Mouse (Mus musculus): Measurements from ENCODE around the gene Mgrn1. TPM values are rescaled to one million over a fixed set of nuclear protein-coding genes. Genes with fewer than 3 reads are reported as not detected.

Gene Mgrn1
- polyA plus RNA-seq, 2 experiments = 87.7 to 101 TPM

DNA sequence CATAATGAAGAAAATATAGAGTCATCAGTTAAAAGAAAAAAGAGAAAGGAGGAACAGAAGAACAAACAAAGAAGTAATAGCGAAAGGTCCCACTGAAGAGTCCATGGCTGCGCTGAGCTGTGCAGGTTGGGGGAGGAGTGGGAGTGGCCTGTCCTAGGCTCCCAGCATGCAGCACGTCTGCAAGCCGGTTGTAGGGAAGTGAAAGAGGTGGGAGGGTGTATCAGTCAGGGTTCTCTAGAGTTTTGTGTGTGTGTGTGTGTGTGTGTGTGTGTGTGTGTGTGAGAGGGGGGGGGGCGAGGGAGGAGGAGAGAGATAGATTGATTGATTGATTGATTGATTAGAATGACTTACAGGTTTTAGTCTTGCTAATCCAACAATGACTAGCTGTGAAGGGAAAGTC is 21.9 kb downstream of the Mgrn1 start:
- no peak overlapping the region for H3K4me2 ChIP-seq (replicated peaks; ENCODE audit: low read depth, low read length, severe bottlenecking)
- H3K4me1 ChIP-seq (ENCODE audit: control insufficient read depth, insufficient read depth, low read length) = no peaks in the 10 kb centered on the region
- H3K27me3 ChIP-seq (ENCODE audit: control insufficient read depth, insufficient read depth, low read length) = no peaks in the 10 kb centered on the region
- 63% methylated on average over 5 of the region's 5 CpGs for WGBS
- DNase-seq (ENCODE audit: low spot score) (no peak), ATAC-seq (ENCODE audit: low FRiP score, low read depth) (no peak)
- H3K4me3 ChIP-seq (replicated peaks; ENCODE audit: low read length) = no peak overlapping the region
- peaks cover 47% of the 10 kb centered on the region for H3K36me3 ChIP-seq (ENCODE audit: control insufficient read depth, insufficient read depth, low read length)
- H3K9me3 ChIP-seq (ENCODE audit: control insufficient read depth, low read length) = no peaks in the 10 kb centered on the region
- H3K27ac ChIP-seq (replicated peaks; ENCODE audit: low read depth, low read length) = no peak overlapping the region
- no peak for TF ChIP-seq POLR2A (IDR thresholded peaks at IDR 0.05; ENCODE audit: borderline replicate concordance, extremely low read depth, insufficient read depth, insufficient read length)
- no peak overlapping the region for H3K9ac ChIP-seq (ENCODE audit: low read depth, low read length, severe bottlenecking)

DNA sequence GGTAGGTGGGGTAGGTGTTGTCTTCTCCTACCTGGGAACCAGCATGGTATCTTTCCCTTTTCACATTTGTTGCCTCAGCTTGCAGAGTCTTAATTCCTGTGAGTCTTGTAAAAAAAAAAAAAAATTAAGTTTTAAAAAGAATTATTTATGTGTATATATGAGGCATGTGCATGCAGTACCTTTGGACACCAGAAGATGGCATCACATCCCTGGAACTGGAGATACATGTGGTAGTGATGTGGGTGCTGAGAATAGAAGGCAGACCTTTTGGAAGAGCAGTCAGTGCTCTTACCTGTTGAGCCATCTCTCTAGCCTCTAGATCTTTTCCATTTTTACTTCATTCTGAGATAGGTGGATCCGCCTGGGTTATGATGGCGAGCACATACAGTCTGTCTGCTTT is 23.7 kb downstream of the Mgrn1 start:
- Histone ChIP-seq H3K27me3 (ENCODE audit: control insufficient read depth, insufficient read depth, low read length) (no peaks in the 10 kb centered on the region), H3K4me2 (replicated peaks; ENCODE audit: low read depth, low read length, severe bottlenecking) (no peak overlapping the region), H3K27ac (replicated peaks; ENCODE audit: low read depth, low read length) (no peak overlapping the region), H3K9me3 (ENCODE audit: control insufficient read depth, low read length) (no peaks in the 10 kb centered on the region), H3K9ac (ENCODE audit: low read depth, low read length, severe bottlenecking) (no peak overlapping the region), H3K36me3 (ENCODE audit: control insufficient read depth, insufficient read depth, low read length) (peaks cover 61% of the 10 kb centered on the region), H3K4me3 (replicated peaks; ENCODE audit: low read length) (no peak overlapping the region), H3K4me1 (ENCODE audit: control insufficient read depth, insufficient read depth, low read length) (no peaks in the 10 kb centered on the region)
- TF ChIP-seq POLR2A (IDR thresholded peaks at IDR 0.05; ENCODE audit: borderline replicate concordance, extremely low read depth, insufficient read depth, insufficient read length) = no peak
- ATAC-seq (ENCODE audit: low FRiP score, low read depth) (no peak), DNase-seq (ENCODE audit: low spot score) (no peak)
- WGBS = 95% methylated on average over 2 of the region's 2 CpGs

- H3K9me3 ChIP-seq (ENCODE audit: control insufficient read depth, low read length) = no peaks in the 10 kb centered on the region
- TF ChIP-seq POLR2A (IDR thresholded peaks at IDR 0.05; ENCODE audit: borderline replicate concordance, extremely low read depth, insufficient read depth, insufficient read length) = no peak
- H3K9ac ChIP-seq (ENCODE audit: low read depth, low read length, severe bottlenecking) = no peak overlapping the region
- no peak overlapping the region for H3K27ac ChIP-seq (replicated peaks; ENCODE audit: low read depth, low read length)
- 97% methylated on average over 8 of the region's 8 CpGs for WGBS
- no peak overlapping the region for H3K4me2 ChIP-seq (replicated peaks; ENCODE audit: low read depth, low read length, severe bottlenecking)
- H3K36me3 ChIP-seq (ENCODE audit: control insufficient read depth, insufficient read depth, low read length) = peaks cover 69% of the 10 kb centered on the region
- ATAC-seq (ENCODE audit: low FRiP score, low read depth) = no peak
- no peaks in the 10 kb centered on the region for H3K27me3 ChIP-seq (ENCODE audit: control insufficient read depth, insufficient read depth, low read length)
- H3K4me3 ChIP-seq (replicated peaks; ENCODE audit: low read length) = no peak overlapping the region
- no peaks in the 10 kb centered on the region for H3K4me1 ChIP-seq (ENCODE audit: control insufficient read depth, insufficient read depth, low read length)
- no peak for DNase-seq (ENCODE audit: low spot score)
Measured at GRCm38 (mm10) chr16:4910758-4911157, 24.7 kb downstream of the Mgrn1 start.

GRCm38 (mm10) chr16:4912074-4912648 is 26.1 kb downstream of the Mgrn1 start:
- ATAC-seq (ENCODE audit: low FRiP score, low read depth) = no peak
- no peaks in the 10 kb centered on the region for H3K9me3 ChIP-seq (ENCODE audit: control insufficient read depth, low read length)
- no peak overlapping the region for H3K4me3 ChIP-seq (replicated peaks; ENCODE audit: low read length)
- 76% methylated on average over 10 of the region's 10 CpGs for WGBS
- H3K36me3 ChIP-seq (ENCODE audit: control insufficient read depth, insufficient read depth, low read length) = peaks cover 81% of the 10 kb centered on the region
- H3K4me1 ChIP-seq (ENCODE audit: control insufficient read depth, insufficient read depth, low read length) = no peaks in the 10 kb centered on the region
- TF ChIP-seq POLR2A (IDR thresholded peaks at IDR 0.05; ENCODE audit: borderline replicate concordance, extremely low read depth, insufficient read depth, insufficient read length) = no peak
- H3K9ac ChIP-seq (ENCODE audit: low read depth, low read length, severe bottlenecking) = no peak overlapping the region
- H3K27me3 ChIP-seq (ENCODE audit: control insufficient read depth, insufficient read depth, low read length) = no peaks in the 10 kb centered on the region
- no peak overlapping the region for H3K27ac ChIP-seq (replicated peaks; ENCODE audit: low read depth, low read length)
- H3K4me2 ChIP-seq (replicated peaks; ENCODE audit: low read depth, low read length, severe bottlenecking) = no peak overlapping the region
- no peak for DNase-seq (ENCODE audit: low spot score)

GRCm38 (mm10) chr16:4912907-4913782 is 27.1 kb downstream of the Mgrn1 start:
- Histone ChIP-seq H3K9me3 (ENCODE audit: control insufficient read depth, low read length) (no peaks in the 10 kb centered on the region), H3K4me2 (replicated peaks; ENCODE audit: low read depth, low read length, severe bottlenecking) (no peak overlapping the region), H3K27ac (replicated peaks; ENCODE audit: low read depth, low read length) (peak overlapping the region; percentile 9; the same call in 1 of the 2 replicates), H3K4me3 (replicated peaks; ENCODE audit: low read length) (no peak overlapping the region), H3K36me3 (ENCODE audit: control insufficient read depth, insufficient read depth, low read length) (peaks cover 83% of the 10 kb centered on the region), H3K27me3 (ENCODE audit: control insufficient read depth, insufficient read depth, low read length) (no peaks in the 10 kb centered on the region), H3K4me1 (ENCODE audit: control insufficient read depth, insufficient read depth, low read length) (no peaks in the 10 kb centered on the region), H3K9ac (ENCODE audit: low read depth, low read length, severe bottlenecking) (no peak overlapping the region)
- no peak for DNase-seq (ENCODE audit: low spot score)
- 73% methylated on average over 11 of the region's 11 CpGs for WGBS
- TF ChIP-seq POLR2A (IDR thresholded peaks at IDR 0.05; ENCODE audit: borderline replicate concordance, extremely low read depth, insufficient read depth, insufficient read length) = no peak
- peak; percentile 10; the same call in 1 of the 2 replicates for ATAC-seq (ENCODE audit: low FRiP score, low read depth)

Measured in limb, embryonic 14.5 days (tissue).